Mouse (Mus musculus) spleen, adult 2 months (tissue): ENCODE data around the gene Sh3d19.

Experiments
- CTCF ChIP-seq: fragments of 200-500 bp; IDR thresholded peaks from 2 replicates; pipeline ENCODE4 v1.5.1; 2011; ENCODE audit warnings: mild to moderate bottlenecking, inconsistent platforms; ENCODE audit not compliant: insufficient read depth, insufficient read length, insufficient replicate concordance; ENCODE audit errors: extremely low read depth
- POLR2A ChIP-seq: fragments of 200-500 bp; IDR thresholded peaks from 2 replicates; pipeline ENCODE4 v1.6.1; 2011; ENCODE audit warnings: low read depth, low read length, inconsistent platforms

DNA sequence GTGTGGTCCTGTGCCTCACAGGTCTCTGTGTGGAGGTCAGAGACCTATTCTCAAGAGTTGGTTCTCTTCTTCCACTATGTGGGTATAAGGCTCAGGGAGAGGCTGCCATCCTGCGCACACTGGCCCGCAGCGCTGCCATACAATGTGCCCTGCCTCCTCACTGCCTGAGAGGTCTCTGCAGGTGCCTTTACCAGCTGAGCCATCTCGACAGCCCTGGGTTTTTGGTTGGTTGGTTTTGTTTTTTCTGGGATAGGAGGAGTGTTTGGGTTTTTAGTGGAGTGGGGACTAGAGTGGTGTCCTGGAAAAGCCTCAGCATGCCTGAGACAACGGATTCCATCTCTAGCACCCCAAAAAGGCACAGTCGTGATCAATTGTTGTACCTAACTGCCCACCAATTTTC lies 172.4 kb downstream of the Sh3d19 start:
- TF ChIP-seq CTCF (no peak), POLR2A (no peak)
